Mouse (Mus musculus) activated CD4-positive, CD25-positive, alpha-beta regulatory T cell, adult 4 months (primary cell): Measurements from ENCODE around the gene S100a16. TPM values are rescaled to one million over a fixed set of nuclear protein-coding genes. Genes with fewer than 3 reads are reported as not detected.
A peak's percentile ranks its signal among the peaks of the same experiment; 100 is the strongest.

Experiments used
- ATAC-seq: one replicate; pipeline ENCODE4 v1.8.0; 2017
- polyA plus RNA-seq, 2 experiments: library from polyadenylated mRNA; unstranded; fragments of 100-300 nt; shearing (Covaris generic); gene quantifications; one replicate each; pipeline ENCODE4 v1.2.1; 2017

The S100a16 gene
- polyA plus RNA-seq, 2 experiments from 2014 or later: not detected

DNA sequence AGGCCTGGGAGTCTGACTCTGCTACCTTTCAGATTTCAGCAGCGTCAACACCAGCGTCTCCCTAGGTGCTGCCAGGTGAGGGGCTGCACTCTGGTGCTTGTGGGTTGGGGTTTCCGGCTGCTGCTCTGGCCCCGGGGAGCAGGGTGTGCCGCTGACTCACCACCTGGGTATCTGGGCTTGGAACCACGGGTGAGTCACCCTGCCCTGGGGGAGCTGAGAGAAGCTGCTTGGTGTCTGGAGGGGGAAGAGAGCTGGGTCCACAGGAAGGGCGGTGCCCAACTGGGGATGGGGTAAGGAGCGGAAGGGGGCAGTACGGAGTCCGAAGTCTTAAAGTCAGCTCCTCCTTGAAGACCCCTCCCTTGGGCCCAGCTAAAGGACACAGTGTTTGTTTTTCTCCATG, 49.9 kb downstream of the S100a16 start:
- ATAC-seq: peak; percentile 90

DNA sequence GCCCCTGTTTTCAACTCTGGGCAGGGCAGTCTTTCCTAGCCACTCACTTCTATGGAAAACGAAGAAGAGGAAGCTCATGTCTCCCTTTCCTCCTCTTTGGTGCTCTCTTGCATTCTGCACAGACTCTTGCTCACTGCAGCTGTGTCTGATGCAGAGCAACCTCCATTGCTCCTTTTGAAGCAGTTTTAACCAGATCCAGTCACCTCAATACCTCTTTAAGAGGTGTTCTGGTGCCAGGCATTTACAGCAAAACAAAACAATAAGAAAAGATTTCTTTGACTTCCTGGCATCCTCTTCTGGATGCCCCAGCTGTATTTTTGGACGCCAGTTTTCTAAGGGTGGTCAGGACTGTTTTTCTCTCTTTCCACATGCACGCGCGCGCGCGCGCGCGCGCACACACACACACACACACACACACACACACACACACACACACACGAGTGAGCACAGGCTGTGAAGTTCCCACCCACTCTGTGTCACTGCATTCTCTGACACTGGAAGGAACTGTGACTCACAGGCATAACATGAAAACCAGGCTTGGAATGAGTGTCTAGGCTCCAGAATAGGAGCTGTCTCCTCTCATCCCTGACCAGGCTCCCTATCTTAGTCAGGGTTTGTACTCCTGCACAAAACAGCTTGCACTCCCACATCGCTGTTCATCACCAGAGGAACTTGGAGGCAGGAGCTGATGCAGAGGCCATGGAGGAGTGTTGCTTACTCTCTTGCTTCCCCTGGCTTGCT, 50.5 kb downstream of the S100a16 start:
- peak; percentile 9 for ATAC-seq

- ATAC-seq: peak; percentile 51
These were observed 52.3 kb downstream of the S100a16 start for GRCm38 (mm10) chr3:90589390-90589789.

GRCm38 (mm10) chr3:90589947-90590346, 52.9 kb downstream of the S100a16 start, which contains the start of gene S100a2:
TSS of gene S100a2 (plus strand) at chr3:90590247.
- no peak for ATAC-seq

Other genes with a start within 250 kb of the S100a16 start
- 10 to 100 TPM; 20.3 to 21.3 TPM for gene Gatad2b, start 244.1 kb upstream of the S100a16 start, polyA plus RNA-seq
- gene Slc27a3, start 147.3 kb upstream of the S100a16 start, polyA plus RNA-seq: under 1 TPM in 1 of 2 experiments, not detected in 1; 0.21 TPM
- 10 to 100 TPM; 13.8 to 17.2 TPM for gene Ints3, start 103.6 kb upstream of the S100a16 start, polyA plus RNA-seq
- not detected for gene Npr1, start 71.4 kb upstream of the S100a16 start, polyA plus RNA-seq
- 100 to 1,000 TPM in 1 of 2 experiments, 10 to 100 TPM in 1; 99.7 to 101 TPM for gene Ilf2, start 61.1 kb upstream of the S100a16 start, polyA plus RNA-seq
- gene Snapin, start 46.2 kb upstream of the S100a16 start, polyA plus RNA-seq: 10 to 100 TPM; 48.3 to 56.3 TPM
- gene Chtop, start 27.8 kb upstream of the S100a16 start, polyA plus RNA-seq: 10 to 100 TPM; 43.5 to 67.8 TPM
- 1 to 10 TPM; 5.6 to 6.6 TPM for gene S100a1, start 22.9 kb upstream of the S100a16 start, polyA plus RNA-seq
- 100 to 1,000 TPM; 235 to 298 TPM for gene S100a13, start 22.8 kb upstream of the S100a16 start, polyA plus RNA-seq
- under 1 TPM in 1 of 2 experiments, not detected in 1; 0.47 TPM for gene S100a14, start 10.4 kb upstream of the S100a16 start, polyA plus RNA-seq
- gene S100a3, start 23.3 kb downstream of the S100a16 start, polyA plus RNA-seq: 1 to 10 TPM; 2.6 to 3.2 TPM
- gene S100a2, start 53.0 kb downstream of the S100a16 start, polyA plus RNA-seq: not detected
- not detected for gene Gm42674, start 64.7 kb downstream of the S100a16 start, polyA plus RNA-seq
- 100 to 1,000 TPM; 152 to 248 TPM for gene S100a4, start 66.5 kb downstream of the S100a16 start, polyA plus RNA-seq
- gene S100a5, start 71.3 kb downstream of the S100a16 start, polyA plus RNA-seq: not detected
- gene S100a6, start 75.6 kb downstream of the S100a16 start, polyA plus RNA-seq: 100 to 1,000 TPM; 548 to 785 TPM
- gene S100a7a, start 116.8 kb downstream of the S100a16 start, polyA plus RNA-seq: not detected
- 1 to 10 TPM in 1 of 2 experiments, not detected in 1; 1.8 TPM for gene S100a8, start 131.7 kb downstream of the S100a16 start, polyA plus RNA-seq
- 1 to 10 TPM in 1 of 2 experiments, not detected in 1; 1.3 TPM for gene S100a9, start 158.5 kb downstream of the S100a16 start, polyA plus RNA-seq
- gene Pglyrp4, start 189.7 kb downstream of the S100a16 start, polyA plus RNA-seq: not detected
- not detected for gene Gm5849, start 240.6 kb downstream of the S100a16 start, polyA plus RNA-seq